ENCODE assay signal across 8 mouse cellular contexts in the genomic region with DNA sequence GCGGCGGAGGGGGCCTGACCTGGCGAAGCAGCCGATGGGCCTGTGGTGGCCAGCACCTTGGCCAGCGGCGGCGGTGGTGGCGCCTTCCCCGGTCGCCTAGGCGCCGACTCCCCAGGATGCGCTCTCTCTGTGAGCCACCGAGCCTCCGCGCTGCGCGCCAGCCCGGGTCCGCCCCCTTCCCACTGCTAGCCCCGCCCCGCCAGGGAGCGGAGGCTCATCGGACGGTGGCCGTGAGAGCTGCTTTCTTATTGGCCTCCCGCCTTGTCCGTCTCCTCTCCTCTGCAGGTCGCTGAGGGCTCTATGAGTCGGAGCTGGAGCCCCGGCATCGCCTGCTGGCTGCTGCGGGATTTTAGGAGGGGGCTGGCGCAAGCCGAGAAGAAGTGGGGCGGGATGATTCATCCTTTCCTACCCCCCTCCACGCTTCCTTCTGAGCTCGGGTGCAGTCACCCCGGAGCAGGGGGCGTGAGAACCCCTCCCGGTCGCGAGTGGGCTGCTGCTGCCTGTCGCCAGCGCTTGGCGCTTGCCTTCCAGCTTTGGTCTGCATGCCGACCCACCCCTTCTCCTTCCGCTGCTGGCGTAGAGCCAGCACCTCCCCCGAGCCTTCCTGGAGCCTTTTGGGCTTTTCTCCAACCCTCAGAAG. TPM values are rescaled to one million over a fixed set of nuclear protein-coding genes. Genes with fewer than 3 reads are reported as not detected.
DNase-seq lines count a peak whose midpoint lies in the region; ATAC-seq and TF ChIP-seq lines count a peak whose summit lies in the region.

A gene (minus strand): TSS at position 413 of the 640 bp plus-strand sequence.

- peaks cover 2% of the 10 kb centered on the region; the same call in 1 of the 2 replicates for H3K9me3 ChIP-seq in erythroblast, embryonic 14.5 days (ENCODE audit: control insufficient read depth, low read length)
- H3K9me3 ChIP-seq in heart, embryonic 12.5 days (replicated peaks) = no peaks in the 10 kb centered on the region
- no peaks in the 10 kb centered on the region for H3K9me3 ChIP-seq in kidney, embryonic 16.5 days (ENCODE audit: low read length)

- peak; percentile 97 for ATAC-seq in heart, embryonic 12.5 days (ENCODE audit: insufficient number of reproducible peaks, low FRiP score)
- peak; percentile 99 for ATAC-seq in kidney, embryonic 16.5 days (ENCODE audit: low FRiP score, low TSS enrichment)

- TF ChIP-seq CTCF in brain, embryonic 14.5 days (IDR thresholded peaks at IDR 0.05; ENCODE audit: borderline replicate concordance, extremely low read depth, insufficient read depth, insufficient read length) = no peak

- peak within 1 kb of the TSS; percentile 19; the same call in 1 of the 2 replicates for H3K27ac ChIP-seq in heart, embryonic 12.5 days (ENCODE audit: poor library complexity, severe bottlenecking)
- H3K27ac ChIP-seq in kidney, embryonic 16.5 days (ENCODE audit: low read length) = no peak within 1 kb of the TSS

- TF ChIP-seq POLR2A in brain, embryonic 14.5 days (IDR thresholded peaks at IDR 0.05; ENCODE audit: borderline replicate concordance, extremely low read depth, insufficient read depth, insufficient read length, poor library complexity, severe bottlenecking) = peak; percentile 76

- 1% methylated on average over 44 of the region's 50 CpGs for WGBS in heart, embryonic 12.5 days
- WGBS in kidney, embryonic 16.5 days = 0% methylated on average over 46 of the region's 50 CpGs

- H3K27me3 ChIP-seq in erythroblast, embryonic 14.5 days (ENCODE audit: control insufficient read depth) = peaks cover 54% of the 10 kb centered on the region
- H3K27me3 ChIP-seq in heart, embryonic 12.5 days (replicated peaks) = peaks cover 29% of the 10 kb centered on the region
- H3K27me3 ChIP-seq in kidney, embryonic 16.5 days (ENCODE audit: insufficient read depth, low read length) = peaks cover 26% of the 10 kb centered on the region
- no peaks in the 10 kb centered on the region for H3K27me3 ChIP-seq in splenic B cell, adult 2 months (ENCODE audit: control insufficient read depth, insufficient read depth, low read length, poor library complexity, severe bottlenecking)

- peak within 1 kb of the TSS; percentile 97 for H3K4me2 ChIP-seq in heart, embryonic 12.5 days
- peak within 1 kb of the TSS; percentile 97 for H3K4me2 ChIP-seq in kidney, embryonic 16.5 days (replicated peaks; ENCODE audit: low read depth, low read length)

- H3K4me1 ChIP-seq in erythroblast, embryonic 14.5 days (ENCODE audit: control insufficient read depth) = peaks cover 21% of the 10 kb centered on the region
- H3K4me1 ChIP-seq in heart, embryonic 12.5 days (replicated peaks) = peaks cover 15% of the 10 kb centered on the region
- H3K4me1 ChIP-seq in kidney, embryonic 16.5 days (ENCODE audit: insufficient read depth, low read length) = peaks cover 20% of the 10 kb centered on the region

- H3K4me3 ChIP-seq in erythroblast, embryonic 14.5 days (replicated peaks) = peak within 1 kb of the TSS; percentile 44
- peak within 1 kb of the TSS; percentile 70 for H3K4me3 ChIP-seq in heart, embryonic 12.5 days
- H3K4me3 ChIP-seq in kidney, embryonic 16.5 days (ENCODE audit: low read length) = peak within 1 kb of the TSS; percentile 72

- peak; percentile 62 to 65 for DNase-seq in B cell, adult 2 months
- peak; percentile 99 for DNase-seq in brain, embryonic 14.5 days (ENCODE audit: low read depth)
- peak; percentile 85 for DNase-seq in liver
- DNase-seq in naive thymus-derived CD4-positive, alpha-beta T cell, adult 2 months (ENCODE audit: low read depth) = peak; percentile 71
- DNase-seq in splenic B cell, adult 2 months (ENCODE audit: low read depth, low spot score) = peak; percentile 50

- H3K36me3 ChIP-seq in erythroblast, embryonic 14.5 days (ENCODE audit: control insufficient read depth) = no peaks in the 10 kb centered on the region
- H3K36me3 ChIP-seq in heart, embryonic 12.5 days = no peaks in the 10 kb centered on the region
- no peaks in the 10 kb centered on the region for H3K36me3 ChIP-seq in kidney, embryonic 16.5 days (ENCODE audit: insufficient read depth, low read length)
- no peaks in the 10 kb centered on the region for H3K36me3 ChIP-seq in splenic B cell, adult 2 months (ENCODE audit: control insufficient read depth, insufficient read depth, low read length, poor library complexity, severe bottlenecking)

- peak within 1 kb of the TSS; percentile 64 for H3K9ac ChIP-seq in heart, embryonic 12.5 days
- H3K9ac ChIP-seq in kidney, embryonic 16.5 days (replicated peaks; ENCODE audit: low read length) = peak within 1 kb of the TSS; percentile 71

RNA-seq across cellular contexts. Expression of the gene that starts here (rescaled TPM):
- 57.3 and 85.7 TPM in 2 replicates for polyA plus RNA-seq in brain, embryonic 14.5 days (2012; rRNA removed)
- polyA plus RNA-seq in erythroblast, embryonic 14.5 days (2012) = not detected in 2 replicates
- polyA plus RNA-seq in heart, embryonic 12.5 days (2016; fragmentation: Nextera tagmentation; extraction: Ambion mirVana) = 0.54 and 0.68 TPM in 2 replicates
- 2.2 and 2.6 TPM in 2 replicates for polyA plus RNA-seq in kidney, embryonic 16.5 days (2015; fragmentation: Nextera tagmentation; extraction: Ambion mirVana)

Comparison
In these comparisons a context has a peak if more than half of its experiments do, and no peak if none do; other contexts are left out.
1. RNA of the gene that starts here (polyA plus RNA-seq): 57.3 to 85.7 TPM in brain, embryonic 14.5 days; 2.2 to 2.6 TPM in kidney, embryonic 16.5 days, 0.54 to 0.68 TPM in heart, embryonic 12.5 days and not detected in erythroblast, embryonic 14.5 days; every median in the first group is over 10 times any median in the second.
2. Peak in ATAC-seq, H3K4me3 ChIP-seq, H3K27ac ChIP-seq, H3K9ac ChIP-seq and H3K4me2 ChIP-seq in heart, embryonic 12.5 days; RNA of the gene not detected or under 1 TPM.
3. Peak in every context shown above with its lines, with median percentiles within 50 percentile points of each other: DNase-seq and H3K4me3 ChIP-seq.